Mouse (Mus musculus): ENCODE results near the gene Cd44. TPM values are rescaled to one million over a fixed set of nuclear protein-coding genes. Genes with fewer than 3 reads are reported as not detected.
A peak's percentile ranks its signal among the peaks of the same experiment; 100 is the strongest.

Cd44 gene
- polyA plus RNA-seq, 1 experiment from 2014 or later: 35.7 TPM

DNA sequence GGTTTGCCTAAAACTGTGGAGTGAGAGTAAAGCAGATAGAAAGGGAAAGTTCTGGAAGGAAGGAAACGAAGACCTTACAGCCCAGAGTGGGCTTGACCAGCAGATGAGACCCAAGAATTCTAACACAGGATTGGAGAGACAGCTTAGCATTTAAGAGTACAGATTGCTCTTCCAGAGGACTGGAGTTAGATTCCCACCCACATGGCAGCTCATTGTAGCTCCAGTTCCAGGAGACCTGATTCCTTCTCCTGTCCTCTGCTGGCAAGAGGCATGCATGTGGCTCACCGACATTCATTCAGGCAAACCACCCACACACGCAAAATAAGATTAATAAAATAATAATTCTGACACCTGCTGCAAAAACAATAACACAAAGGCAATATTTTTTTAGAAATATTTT lies 20.6 kb upstream of the Cd44 start:
- no peaks in the 10 kb centered on the region for H3K36me3 ChIP-seq (ENCODE audit: control insufficient read depth, insufficient read depth, low read length)
- H3K9ac ChIP-seq (ENCODE audit: low read length): no peak overlapping the region
- H3K9me3 ChIP-seq (ENCODE audit: control insufficient read depth, low read length): no peaks in the 10 kb centered on the region
- H3K4me2 ChIP-seq (ENCODE audit: low read depth, low read length): no peak overlapping the region
- 88% methylated on average over 3 of the region's 3 CpGs for WGBS
- ATAC-seq (ENCODE audit: low read depth): no peak
- H3K27me3 ChIP-seq (ENCODE audit: control insufficient read depth, insufficient read depth, low read depth, low read length): no peaks in the 10 kb centered on the region
- H3K4me1 ChIP-seq (replicated peaks; ENCODE audit: control insufficient read depth, insufficient read depth, low read length): peaks cover 12% of the 10 kb centered on the region; the same call in 1 of the 2 replicates
- no peak overlapping the region for H3K27ac ChIP-seq (ENCODE audit: low read length)
- H3K4me3 ChIP-seq (ENCODE audit: low read length): no peak overlapping the region

GRCm38 (mm10) chr2:102918301-102918700 lies 16.8 kb upstream of the Cd44 start:
- Histone ChIP-seq H3K27ac (ENCODE audit: low read length) (no peak overlapping the region), H3K4me3 (ENCODE audit: low read length) (no peak overlapping the region), H3K9ac (ENCODE audit: low read length) (no peak overlapping the region), H3K9me3 (ENCODE audit: control insufficient read depth, low read length) (no peaks in the 10 kb centered on the region), H3K27me3 (ENCODE audit: control insufficient read depth, insufficient read depth, low read depth, low read length) (no peaks in the 10 kb centered on the region), H3K36me3 (ENCODE audit: control insufficient read depth, insufficient read depth, low read length) (no peaks in the 10 kb centered on the region), H3K4me1 (replicated peaks; ENCODE audit: control insufficient read depth, insufficient read depth, low read length) (no peaks in the 10 kb centered on the region), H3K4me2 (ENCODE audit: low read depth, low read length) (no peak overlapping the region)
- no peak for ATAC-seq (ENCODE audit: low read depth)
- WGBS: 56% methylated on average over 1 of the region's 1 CpGs

DNA sequence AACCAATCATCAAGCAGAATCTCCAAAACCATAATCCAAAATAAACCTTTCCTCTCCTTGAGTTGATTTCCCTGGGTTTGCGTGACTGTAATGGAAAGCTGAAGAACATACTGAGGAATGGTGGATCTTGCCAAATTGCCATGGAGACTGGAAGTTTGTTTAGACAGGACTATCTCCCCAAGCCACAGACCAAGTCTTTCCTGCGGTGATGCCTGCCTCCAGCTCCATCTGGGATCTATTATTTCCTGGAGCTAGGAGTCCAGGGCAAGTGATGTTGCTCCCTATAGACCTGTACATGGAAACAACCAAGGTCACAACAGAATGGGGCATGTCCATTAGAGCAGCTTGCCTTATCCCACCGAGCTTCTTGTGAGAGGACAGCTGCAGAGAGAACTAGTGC lies 15.1 kb upstream of the Cd44 start:
- peak; percentile 45; the same call in 1 of the 2 replicates for ATAC-seq (ENCODE audit: low read depth)
- Histone ChIP-seq H3K4me2 (ENCODE audit: low read depth, low read length) (no peak overlapping the region), H3K9ac (ENCODE audit: low read length) (no peak overlapping the region), H3K36me3 (ENCODE audit: control insufficient read depth, insufficient read depth, low read length) (no peaks in the 10 kb centered on the region), H3K4me1 (replicated peaks; ENCODE audit: control insufficient read depth, insufficient read depth, low read length) (no peaks in the 10 kb centered on the region), H3K27me3 (ENCODE audit: control insufficient read depth, insufficient read depth, low read depth, low read length) (no peaks in the 10 kb centered on the region), H3K9me3 (ENCODE audit: control insufficient read depth, low read length) (no peaks in the 10 kb centered on the region), H3K4me3 (ENCODE audit: low read length) (no peak overlapping the region), H3K27ac (ENCODE audit: low read length) (no peak overlapping the region)
- 42% methylated on average over 3 of the region's 3 CpGs for WGBS

DNA sequence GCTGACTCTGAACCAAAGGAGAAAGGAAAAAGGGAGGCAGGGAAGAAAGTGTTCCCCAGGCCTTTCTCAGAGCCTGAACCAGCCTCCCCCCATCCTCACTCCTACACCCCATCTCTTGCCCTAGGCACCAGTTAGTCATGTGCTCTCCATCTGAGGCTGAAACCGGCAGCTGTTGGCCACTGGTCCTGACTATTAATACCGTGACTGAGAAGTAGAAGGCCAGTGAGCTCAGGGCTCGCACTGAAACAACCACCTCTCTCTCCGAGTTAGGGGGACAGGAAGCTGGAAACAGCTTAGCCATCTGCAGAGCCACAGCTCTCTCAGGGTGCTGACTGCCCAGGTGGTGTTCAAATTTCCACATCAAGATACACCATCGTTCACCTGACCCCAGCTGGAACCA lies 13.2 kb upstream of the Cd44 start:
- WGBS: 64% methylated on average over 5 of the region's 5 CpGs
- Histone ChIP-seq H3K4me2 (ENCODE audit: low read depth, low read length) (no peak overlapping the region), H3K36me3 (ENCODE audit: control insufficient read depth, insufficient read depth, low read length) (no peaks in the 10 kb centered on the region), H3K27ac (ENCODE audit: low read length) (no peak overlapping the region), H3K9ac (ENCODE audit: low read length) (no peak overlapping the region), H3K9me3 (ENCODE audit: control insufficient read depth, low read length) (no peaks in the 10 kb centered on the region), H3K27me3 (ENCODE audit: control insufficient read depth, insufficient read depth, low read depth, low read length) (no peaks in the 10 kb centered on the region), H3K4me3 (ENCODE audit: low read length) (no peak overlapping the region), H3K4me1 (replicated peaks; ENCODE audit: control insufficient read depth, insufficient read depth, low read length) (no peaks in the 10 kb centered on the region)
- no peak for ATAC-seq (ENCODE audit: low read depth)

DNA sequence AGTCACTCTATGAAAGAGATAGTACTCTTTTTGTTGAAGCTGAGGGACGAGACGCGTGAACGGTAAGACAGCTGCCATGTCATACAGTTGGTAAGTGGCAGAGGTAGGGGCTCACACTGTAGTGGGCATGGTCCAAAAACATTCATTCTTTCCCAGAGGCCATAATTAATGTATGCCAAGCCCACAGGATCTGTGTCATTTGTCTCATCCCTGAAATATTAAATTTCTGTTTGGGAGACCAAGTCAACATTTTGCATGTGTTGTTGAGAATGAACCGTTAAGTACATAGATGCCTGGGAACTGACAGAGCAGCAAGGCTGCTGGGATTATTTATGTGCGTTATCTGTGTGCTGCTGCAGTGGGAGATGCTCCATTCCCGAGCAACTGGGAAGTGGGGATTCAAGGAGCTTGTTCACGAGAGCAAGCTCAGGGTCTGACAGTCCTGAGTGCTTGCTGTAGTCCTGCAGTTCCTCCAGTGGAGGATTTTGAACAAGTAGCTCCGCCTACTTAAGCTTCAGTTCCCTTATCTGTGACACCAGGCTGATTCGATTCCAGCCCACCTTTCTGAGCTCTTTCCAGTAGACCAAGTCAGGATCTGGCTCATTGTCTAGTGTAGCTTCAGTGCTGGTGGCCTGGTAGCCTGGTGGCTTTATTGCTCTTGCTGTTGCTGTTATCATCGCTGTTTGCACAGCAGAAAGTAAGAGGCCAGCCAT lies 12.5 kb upstream of the Cd44 start:
- 58% methylated on average over 11 of the region's 11 CpGs for WGBS
- Histone ChIP-seq H3K9ac (ENCODE audit: low read length) (no peak overlapping the region), H3K36me3 (ENCODE audit: control insufficient read depth, insufficient read depth, low read length) (no peaks in the 10 kb centered on the region), H3K4me3 (ENCODE audit: low read length) (no peak overlapping the region), H3K4me2 (ENCODE audit: low read depth, low read length) (no peak overlapping the region), H3K9me3 (ENCODE audit: control insufficient read depth, low read length) (no peaks in the 10 kb centered on the region), H3K27ac (ENCODE audit: low read length) (no peak overlapping the region), H3K27me3 (ENCODE audit: control insufficient read depth, insufficient read depth, low read depth, low read length) (no peaks in the 10 kb centered on the region), H3K4me1 (replicated peaks; ENCODE audit: control insufficient read depth, insufficient read depth, low read length) (no peaks in the 10 kb centered on the region)
- ATAC-seq (ENCODE audit: low read depth): no peak

DNA sequence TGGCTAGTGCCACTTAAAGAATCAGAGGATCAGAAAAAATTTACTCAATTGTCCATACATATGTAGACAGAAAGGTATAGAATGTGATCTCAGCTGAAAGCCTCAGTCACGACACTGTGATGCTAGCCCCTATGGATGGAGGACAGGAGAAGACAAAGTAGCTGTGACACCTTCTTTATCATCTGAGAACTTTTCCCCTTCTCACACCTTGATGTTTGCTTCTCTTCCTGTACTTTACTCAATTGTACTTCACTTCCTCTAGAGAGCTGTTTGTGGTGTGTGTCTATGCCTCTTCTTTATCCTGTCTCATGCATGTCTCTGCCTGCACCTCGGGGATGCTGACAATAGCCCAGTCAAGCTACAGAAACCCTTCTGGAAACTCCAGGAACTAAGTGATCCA lies 11.5 kb upstream of the Cd44 start:
- no peak overlapping the region for H3K9ac ChIP-seq (ENCODE audit: low read length)
- no peak overlapping the region for H3K4me2 ChIP-seq (ENCODE audit: low read depth, low read length)
- no peak overlapping the region for H3K4me3 ChIP-seq (ENCODE audit: low read length)
- WGBS: 30% methylated on average over 2 of the region's 2 CpGs
- H3K9me3 ChIP-seq (ENCODE audit: control insufficient read depth, low read length): no peaks in the 10 kb centered on the region
- H3K27me3 ChIP-seq (ENCODE audit: control insufficient read depth, insufficient read depth, low read depth, low read length): no peaks in the 10 kb centered on the region
- ATAC-seq (ENCODE audit: low read depth): no peak
- H3K36me3 ChIP-seq (ENCODE audit: control insufficient read depth, insufficient read depth, low read length): no peaks in the 10 kb centered on the region
- H3K27ac ChIP-seq (ENCODE audit: low read length): no peak overlapping the region
- H3K4me1 ChIP-seq (replicated peaks; ENCODE audit: control insufficient read depth, insufficient read depth, low read length): no peaks in the 10 kb centered on the region

DNA sequence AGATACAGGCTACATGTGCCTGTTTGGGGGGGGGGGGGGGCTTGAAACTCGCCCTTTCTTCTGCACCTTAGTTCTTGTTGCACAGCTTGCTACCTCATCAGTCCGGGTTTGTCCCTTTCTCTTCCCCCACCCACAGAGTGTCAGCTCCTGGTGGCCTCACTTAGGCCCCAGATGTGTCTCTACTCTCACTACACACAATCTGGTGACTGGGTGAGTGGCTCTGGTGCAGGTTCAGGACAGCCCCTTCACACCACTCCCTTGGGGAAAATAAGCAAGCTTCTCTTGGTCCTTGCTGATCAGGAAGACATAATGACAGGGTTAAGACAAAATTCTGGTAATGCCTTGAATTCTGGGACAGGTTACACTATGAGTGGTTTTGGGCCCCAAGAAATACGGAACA lies 11.0 kb upstream of the Cd44 start:
- H3K4me1 ChIP-seq (replicated peaks; ENCODE audit: control insufficient read depth, insufficient read depth, low read length): no peaks in the 10 kb centered on the region
- no peak for ATAC-seq (ENCODE audit: low read depth)
- no peaks in the 10 kb centered on the region for H3K36me3 ChIP-seq (ENCODE audit: control insufficient read depth, insufficient read depth, low read length)
- no peaks in the 10 kb centered on the region for H3K27me3 ChIP-seq (ENCODE audit: control insufficient read depth, insufficient read depth, low read depth, low read length)
- H3K9me3 ChIP-seq (ENCODE audit: control insufficient read depth, low read length): no peaks in the 10 kb centered on the region
- H3K4me2 ChIP-seq (ENCODE audit: low read depth, low read length): no peak overlapping the region
- no peak overlapping the region for H3K27ac ChIP-seq (ENCODE audit: low read length)
- no peak overlapping the region for H3K9ac ChIP-seq (ENCODE audit: low read length)
- WGBS: 81% methylated on average over 3 of the region's 3 CpGs
- no peak overlapping the region for H3K4me3 ChIP-seq (ENCODE audit: low read length)

DNA sequence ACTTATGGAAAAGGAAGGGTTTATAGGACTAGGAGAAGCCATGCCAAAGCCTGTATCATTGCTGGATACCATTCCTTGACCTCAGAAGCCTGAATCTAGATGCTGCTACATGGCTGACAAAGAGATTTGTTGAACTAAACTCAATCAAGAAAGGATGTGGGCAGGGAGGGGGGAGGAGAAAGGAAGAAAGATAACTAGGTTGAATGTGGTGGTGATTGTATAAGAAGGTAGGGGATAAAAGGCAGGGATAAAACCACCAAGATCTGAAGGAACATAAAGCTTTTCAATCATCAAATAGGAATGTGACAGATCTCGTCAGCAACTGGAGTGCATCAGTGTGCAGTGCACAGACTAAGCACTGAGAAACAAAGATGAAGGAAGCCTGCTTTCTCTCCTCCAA lies 7.9 kb upstream of the Cd44 start:
- no peak for ATAC-seq (ENCODE audit: low read depth)
- 74% methylated on average over 1 of the region's 1 CpGs for WGBS
- H3K4me2 ChIP-seq (ENCODE audit: low read depth, low read length): no peak overlapping the region

DNA sequence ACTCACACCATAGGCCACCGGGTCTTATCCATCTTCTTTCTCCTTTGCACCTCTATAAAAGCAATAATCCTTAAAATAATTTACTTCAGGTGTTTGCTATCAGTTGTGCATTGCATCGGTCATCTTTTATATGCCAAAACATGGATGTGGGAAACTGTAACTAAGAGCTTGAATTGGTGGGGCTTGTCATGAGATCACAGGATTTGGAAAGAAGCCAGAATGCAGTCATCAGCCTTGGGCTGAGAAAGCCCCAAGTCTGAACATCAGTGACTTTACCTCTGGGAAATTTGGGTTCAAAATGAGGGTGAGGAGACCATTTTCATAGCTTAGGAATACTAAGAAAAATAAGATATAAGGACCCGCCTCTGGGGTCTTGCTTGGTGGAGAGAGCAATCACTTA lies 4.1 kb upstream of the Cd44 start:
- no peaks in the 10 kb centered on the region for H3K36me3 ChIP-seq (ENCODE audit: control insufficient read depth, insufficient read depth, low read length)
- no peak overlapping the region for H3K27ac ChIP-seq (ENCODE audit: low read length)
- H3K9ac ChIP-seq (ENCODE audit: low read length): no peak overlapping the region
- H3K4me3 ChIP-seq (ENCODE audit: low read length): no peak overlapping the region
- H3K9me3 ChIP-seq (ENCODE audit: control insufficient read depth, low read length): no peaks in the 10 kb centered on the region
- H3K27me3 ChIP-seq (ENCODE audit: control insufficient read depth, insufficient read depth, low read depth, low read length): no peaks in the 10 kb centered on the region
- H3K4me2 ChIP-seq (ENCODE audit: low read depth, low read length): no peak overlapping the region
- peaks cover 5% of the 10 kb centered on the region for H3K4me1 ChIP-seq (replicated peaks; ENCODE audit: control insufficient read depth, insufficient read depth, low read length)
- 72% methylated on average over 3 of the region's 3 CpGs for WGBS
- no peak for ATAC-seq (ENCODE audit: low read depth)

More for the DNA sequence above, 7.9 kb upstream of the Cd44 start:
- H3K4me3 ChIP-seq (ENCODE audit: low read length): no peak overlapping the region
- H3K27me3 ChIP-seq (ENCODE audit: control insufficient read depth, insufficient read depth, low read depth, low read length): no peaks in the 10 kb centered on the region
- H3K9ac ChIP-seq (ENCODE audit: low read length): no peak overlapping the region
- no peaks in the 10 kb centered on the region for H3K9me3 ChIP-seq (ENCODE audit: control insufficient read depth, low read length)
- no peaks in the 10 kb centered on the region for H3K4me1 ChIP-seq (replicated peaks; ENCODE audit: control insufficient read depth, insufficient read depth, low read length)
- H3K27ac ChIP-seq (ENCODE audit: low read length): no peak overlapping the region
- H3K36me3 ChIP-seq (ENCODE audit: control insufficient read depth, insufficient read depth, low read length): no peaks in the 10 kb centered on the region

DNA sequence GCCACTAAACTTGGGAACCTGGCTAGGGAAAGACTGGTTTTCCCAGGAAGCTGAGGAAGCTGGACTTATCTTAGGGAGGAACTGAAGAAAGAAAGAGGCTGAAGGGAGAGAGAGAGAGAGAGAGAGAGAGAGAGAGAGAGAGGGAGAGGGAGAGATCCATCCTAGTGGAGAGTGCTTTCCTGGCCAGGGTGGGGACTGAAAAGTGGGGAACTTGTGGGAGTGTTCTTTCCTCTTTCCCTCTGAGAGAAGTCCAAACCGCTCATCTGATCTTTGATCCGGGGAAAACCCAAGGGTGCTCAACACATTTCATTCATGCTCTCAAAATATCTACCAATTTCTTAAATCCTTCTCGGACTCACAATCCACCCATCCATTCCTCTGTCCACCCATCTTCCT lies 361 bp upstream of the Cd44 start:
- peak; percentile 39 for ATAC-seq (ENCODE audit: low read depth)

More for the DNA sequence above, 361 bp upstream of the Cd44 start:
- Histone ChIP-seq H3K4me2 (ENCODE audit: low read depth, low read length) (peak overlapping the region; percentile 60), H3K4me1 (replicated peaks; ENCODE audit: control insufficient read depth, insufficient read depth, low read length) (peaks cover 16% of the 10 kb centered on the region), H3K27me3 (ENCODE audit: control insufficient read depth, insufficient read depth, low read depth, low read length) (no peaks in the 10 kb centered on the region), H3K9ac (ENCODE audit: low read length) (peak overlapping the region; percentile 66), H3K27ac (ENCODE audit: low read length) (peak overlapping the region; percentile 47), H3K9me3 (ENCODE audit: control insufficient read depth, low read length) (no peaks in the 10 kb centered on the region), H3K4me3 (ENCODE audit: low read length) (peak overlapping the region; percentile 53), H3K36me3 (ENCODE audit: control insufficient read depth, insufficient read depth, low read length) (no peaks in the 10 kb centered on the region)
- 23% methylated on average over 3 of the region's 3 CpGs for WGBS
